Mouse (Mus musculus) erythroblast, embryonic 14.5 days (primary cell): ENCODE data around the gene Tbc1d17.

Experiments
- GATA1 ChIP-seq: IDR thresholded peaks from 2 replicates; pipeline ENCODE4 v1.6.1; 2012; ENCODE audit warnings: low read length, inconsistent platforms, mixed read lengths
- TAL1 ChIP-seq: IDR thresholded peaks from 3 replicates; pipeline ENCODE4 v1.6.1; 2012; ENCODE audit warnings: low read length, inconsistent platforms, mixed read lengths

DNA sequence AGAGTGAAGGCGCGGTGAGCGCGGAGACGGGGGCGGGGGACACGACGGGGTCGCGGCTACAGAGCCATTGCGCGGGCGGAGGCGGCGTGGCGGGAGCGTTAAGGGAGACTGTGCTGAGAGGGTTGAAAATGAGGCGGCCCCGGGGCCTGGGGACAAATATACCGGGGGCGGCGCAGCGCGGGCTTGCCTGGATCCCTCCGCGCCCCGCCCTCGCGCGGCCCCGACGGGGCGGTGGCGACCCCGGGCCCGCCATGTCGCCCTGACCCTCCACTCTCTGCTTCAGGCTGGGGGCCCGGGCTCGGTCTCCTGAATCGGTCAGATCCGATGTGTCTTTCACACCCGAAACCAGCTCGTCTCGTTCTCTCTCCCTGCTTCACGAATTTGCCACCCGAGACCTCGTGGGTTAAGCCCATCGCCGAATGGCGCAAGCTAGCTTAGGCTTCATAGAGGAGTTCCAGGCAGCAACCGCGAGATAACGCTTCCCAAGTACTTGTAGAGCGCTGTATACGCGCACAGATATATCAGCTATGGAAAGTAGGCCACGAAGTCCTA, 32.3 kb downstream of the Tbc1d17 start, which contains the start of gene Atf5:
- TF ChIP-seq GATA1: 0 out of 2 replicates have a peak, but pooled peaks have one; percentile 9
- TF ChIP-seq TAL1: no peak
